ENCODE assay signal across 14 mouse cellular contexts in genomic region chr5:105343816-105344215, GRCm38 (mm10). TPM values are rescaled to one million over a fixed set of nuclear protein-coding genes. Genes with fewer than 3 reads are reported as not detected.
DNase-seq lines count a peak whose midpoint lies in the region; ATAC-seq and TF ChIP-seq lines count a peak whose summit lies in the region.
"Not testable (repeated sequence)": the region's sequence is repeated elsewhere in the genome, so short reads cannot be mapped to it uniquely, and the experiment has no call there.
"Had no signal": no experiment of that assay in that cellular context is flagged by ENCODE, and none has a peak within 500 bp of the region (broad histone marks: within the 10 kb centered on the region; RNA-seq: fewer than 3 reads in every experiment).

No protein-coding gene starts in this region.

- TF ChIP-seq CTCF in liver, adult 2 months (IDR thresholded peaks at IDR 0.05; ENCODE audit: low read depth, low read length): not testable (repeated sequence)

- 13% methylated on average over 2 of the region's 2 CpGs for WGBS in liver, adult 2 months

- DNase-seq in A20 (ENCODE audit: low read depth, low spot score): peak; percentile 38
- DNase-seq in embryo, embryonic 10 days (ENCODE audit: low spot score): peak; percentile 4
- DNase-seq in liver, adult 2 months (ENCODE audit: extremely low read depth, low read depth, low spot score): peak; percentile 17

- not testable (repeated sequence) for H3K27me3 ChIP-seq in liver, adult 2 months (ENCODE audit: control insufficient read depth, insufficient read depth, low read length); myocyte (ENCODE audit: control insufficient read depth, insufficient read depth, insufficient read length)

- H3K9ac ChIP-seq in liver, adult 2 months (ENCODE audit: low read depth, low read length): not testable (repeated sequence)

- not testable (repeated sequence) for H3K4me2 ChIP-seq in myocyte (ENCODE audit: low read depth)

- not testable (repeated sequence) for H3K27ac ChIP-seq in liver, adult 2 months (replicated peaks; ENCODE audit: insufficient read depth, low read depth, low read length)

- H3ac ChIP-seq in myocyte (ENCODE audit: control insufficient read depth, insufficient read length): not testable (repeated sequence)

- H3K36me3 ChIP-seq in liver, adult 2 months (ENCODE audit: control insufficient read depth, insufficient read depth, low read length): peaks cover 19% of the 10 kb centered on the region
- not testable (repeated sequence) for H3K36me3 ChIP-seq in myocyte (ENCODE audit: control insufficient read depth, insufficient read depth)

- TF ChIP-seq POLR2A in liver, adult 2 months (IDR thresholded peaks at IDR 0.05; ENCODE audit: extremely low read depth, insufficient read depth, low read length); myocyte (IDR thresholded peaks at IDR 0.05; ENCODE audit: insufficient read length, low read depth): not testable (repeated sequence)

- H3K79me2 ChIP-seq in liver, adult 2 months (ENCODE audit: control insufficient read depth, insufficient read depth, low read length); myocyte (ENCODE audit: control insufficient read depth, insufficient read depth): not testable (repeated sequence)

- not testable (repeated sequence) for H3K4me1 ChIP-seq in liver, adult 2 months (ENCODE audit: control insufficient read depth, insufficient read depth, low read length)

- peak; percentile 61 for ATAC-seq in granulocyte monocyte progenitor cell, adult 5-6 weeks (replicated peaks; ENCODE audit: poor library complexity, severe bottlenecking)
- ATAC-seq in megakaryocyte progenitor cell, adult 5-6 weeks (replicated peaks; ENCODE audit: poor library complexity): peak; percentile 65

- peak overlapping the region; percentile 29; the same call in 1 of the 2 replicates for H3K4me3 ChIP-seq in liver, adult 2 months (ENCODE audit: insufficient read depth, low read depth, low read length)
- not testable (repeated sequence) for H3K4me3 ChIP-seq in myocyte

TF ChIP-seq in myocyte, 11 proteins besides CTCF, POLR2A, EP300 and RAD21:
- TF ChIP-seq MYOG (IDR thresholded peaks at IDR 0.05; ENCODE audit: control insufficient read depth in 1 of 3, insufficient read depth in 1 of 3, insufficient read length in 2 of 3, low read depth in 2 of 3): peak in 2 of 3 experiments; percentile 16 to 32

RNA-seq across cellular contexts. Expression of gene Gbp6, which starts 50.3 kb away (rescaled TPM):
- 0.77 TPM in 1 of 2 replicates, not detected in the other for total RNA-seq in granulocyte monocyte progenitor cell, adult 5-6 weeks (2014; fragmentation: Nextera tagmentation)
- total RNA-seq in granulocyte monocyte progenitor cell, adult 5-6 weeks (2017): 0.65 and 0.77 TPM in 2 replicates
- 12.4 and 12.8 TPM in 2 replicates for total RNA-seq in liver, adult 2 months (2014; rRNA removed)
- polyA plus RNA-seq in liver, adult 2 months (2012; rRNA removed): 5.1 and 5.2 TPM in 2 replicates
- 0.07 and 0.15 TPM in 2 replicates for total RNA-seq in megakaryocyte progenitor cell, adult 5-6 weeks (2015)
- total RNA-seq in megakaryocyte progenitor cell, adult 5-6 weeks (2017): 0.64 and 0.75 TPM in 2 replicates
- 0.05 TPM for polyA plus RNA-seq in myocyte (2012; fragmentation: generic; extraction: Trizol)
- total RNA-seq: ES-E14 had no signal

RNA-seq across cellular contexts. Expression of gene Gm43302, which starts 50.3 kb away (rescaled TPM):
- total RNA-seq in granulocyte monocyte progenitor cell, adult 5-6 weeks (2014; fragmentation: Nextera tagmentation): not detected in 2 replicates
- not detected in 2 replicates for total RNA-seq in granulocyte monocyte progenitor cell, adult 5-6 weeks (2017)
- 3.0 and 4.6 TPM in 2 replicates for total RNA-seq in liver, adult 2 months (2014; rRNA removed)
- polyA plus RNA-seq in liver, adult 2 months (2012; rRNA removed): 3.4 and 5.3 TPM in 2 replicates
- total RNA-seq in megakaryocyte progenitor cell, adult 5-6 weeks (2015): 0.32 TPM in 1 of 2 replicates, not detected in the other
- 0.20 TPM in 1 of 2 replicates, not detected in the other for total RNA-seq in megakaryocyte progenitor cell, adult 5-6 weeks (2017)
- 0.68 TPM for polyA plus RNA-seq in myocyte (2012; fragmentation: generic; extraction: Trizol)
- total RNA-seq: ES-E14; forebrain, postnatal 0 days; MEL had no signal
- polyA plus RNA-seq: C2C12; embryonic facial prominence, embryonic 10.5 days; embryonic facial prominence, embryonic 12.5 days; forebrain, embryonic 11.5 days; forebrain, embryonic 15.5 days; forebrain, postnatal 0 days had no signal
